Mouse (Mus musculus) gastrocnemius, adult 8-10 months (tissue): ENCODE results near the gene Qrich2. TPM values are rescaled to one million over a fixed set of nuclear protein-coding genes. Genes with fewer than 3 reads are reported as not detected.
"Not testable (repeated sequence)": the region's sequence is repeated elsewhere in the genome, so short reads cannot be mapped to it uniquely, and the experiment has no call there.

ENCODE experiments used
- DNase-seq, 2 experiments: peaks; one replicate each; pipeline ENCODE4 v3.0.0; 2022; ENCODE audit warnings: low spot score in 2 of 2
- total RNA-seq, 4 experiments: library from RNA; stranded (reverse); gene quantifications; 2 replicates each; pipeline ENCODE4 v1.2.4; 2022

Gene Qrich2
- total RNA-seq, 4 experiments from 2014 or later, result not detected

DNA sequence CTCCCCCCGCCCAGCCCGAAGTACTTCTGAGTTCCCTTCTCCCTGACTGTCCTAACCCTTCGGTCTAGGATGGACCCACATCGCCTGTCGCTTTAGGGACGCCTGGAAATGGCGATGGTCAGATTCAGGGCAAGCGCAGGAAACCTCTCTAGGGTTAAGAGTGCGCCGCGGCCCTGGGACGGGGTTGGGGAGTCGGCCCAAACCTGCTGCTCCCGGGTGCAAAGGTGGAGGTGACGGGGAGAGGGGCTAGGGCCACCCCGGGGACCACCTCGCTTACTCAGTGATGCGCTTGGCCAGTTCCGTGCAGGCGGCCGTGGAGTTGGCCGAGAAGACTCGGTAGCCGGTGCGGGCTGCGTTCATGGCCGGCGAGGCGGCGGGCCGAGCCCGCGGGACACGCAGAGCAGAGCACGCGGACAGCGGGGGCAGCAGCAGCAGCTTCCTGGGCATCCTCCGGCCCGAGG lies 23.8 kb upstream of the Qrich2 start:
- no peak for DNase-seq

DNA sequence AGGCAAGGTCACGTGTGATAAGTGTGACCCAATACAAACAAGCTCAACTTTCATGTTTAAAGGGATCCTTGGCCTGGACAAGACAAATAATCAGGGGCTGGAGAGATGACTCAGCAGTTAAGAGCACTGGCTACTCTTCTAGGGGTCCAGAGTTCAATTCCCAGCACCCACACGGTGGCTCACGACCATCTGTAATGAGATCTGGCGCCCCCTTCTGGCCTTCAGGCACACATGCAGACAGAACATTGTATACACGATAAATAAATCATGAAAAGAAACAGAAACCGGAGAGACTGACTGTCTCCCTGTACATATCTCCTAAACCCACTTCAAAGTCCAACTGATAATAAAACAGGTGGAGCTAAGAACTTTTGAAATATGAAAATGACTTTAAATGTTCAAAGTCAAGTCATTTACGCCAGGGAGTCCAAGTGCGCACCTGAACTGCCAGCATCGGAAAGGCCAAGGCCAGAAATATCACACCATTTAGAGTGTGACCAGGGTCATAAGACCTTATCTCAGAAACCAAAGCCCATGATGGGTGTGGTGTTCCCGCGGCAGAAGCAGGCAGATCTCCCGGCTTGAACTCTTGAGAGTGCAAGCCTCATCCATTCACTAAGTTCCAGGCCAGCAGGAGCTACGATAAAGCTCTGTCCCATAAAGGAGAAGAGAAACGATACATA lies 22.8 kb upstream of the Qrich2 start:
- DNase-seq, result no peak

DNA sequence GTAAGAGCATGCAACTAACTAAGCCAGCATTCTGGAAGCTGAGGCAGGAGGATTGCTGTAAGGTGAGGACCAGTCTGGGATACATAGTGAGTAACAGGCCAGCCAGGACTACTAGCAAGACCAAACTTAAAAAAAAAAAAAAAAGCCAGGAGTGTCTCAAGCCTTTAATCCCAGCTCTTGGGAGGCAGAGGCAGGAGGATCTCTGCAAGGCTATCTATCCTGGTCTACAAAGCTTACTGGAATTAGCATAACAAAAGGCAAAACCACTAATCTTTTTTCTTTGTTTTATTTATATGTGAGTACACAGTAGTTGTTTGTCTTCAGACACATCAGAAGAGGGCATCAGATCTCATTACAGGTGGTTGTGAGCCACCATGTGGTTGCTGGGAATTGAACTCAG lies 22.2 kb upstream of the Qrich2 start:
- DNase-seq, result no peak

DNA sequence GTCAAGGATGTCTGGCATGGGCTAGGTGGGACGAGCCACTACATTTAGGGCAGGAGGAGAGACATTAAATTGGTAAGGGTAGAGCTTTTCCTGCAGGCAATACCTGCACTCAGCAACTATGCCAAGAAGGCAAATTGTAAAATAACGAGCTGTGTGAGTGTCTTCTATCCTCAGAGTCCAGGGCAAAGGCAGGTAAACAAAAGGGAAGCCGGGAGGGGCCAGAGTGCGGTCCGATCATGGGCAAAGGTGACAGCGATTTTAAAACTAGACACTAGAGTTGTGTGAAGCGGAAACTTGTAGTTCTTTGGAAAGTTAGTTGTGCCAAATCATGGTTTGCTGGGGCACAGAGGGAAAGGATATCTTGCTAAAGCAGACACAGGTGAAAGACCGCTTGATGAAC lies 18.2 kb upstream of the Qrich2 start:
- DNase-seq, result no peak

DNA sequence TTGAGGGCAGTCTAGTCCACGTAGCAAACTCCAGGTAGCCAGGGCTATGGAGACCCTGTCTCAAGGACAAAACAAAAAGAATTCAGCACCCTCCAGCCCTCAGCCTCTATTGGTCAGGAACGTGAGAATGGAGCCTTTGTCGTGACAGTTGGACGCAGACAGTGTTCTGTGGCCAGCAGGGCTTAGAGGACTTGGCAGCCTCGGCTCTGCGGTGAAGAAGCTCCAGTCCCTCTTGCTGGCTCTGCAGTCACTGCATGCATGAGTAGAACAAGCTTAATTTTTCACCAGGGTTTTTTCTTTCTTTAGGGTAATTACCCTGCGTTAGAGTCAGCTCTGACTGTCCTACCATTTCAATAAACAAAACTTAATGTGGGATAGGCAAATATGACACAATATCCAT lies 15.7 kb upstream of the Qrich2 start:
- DNase-seq, result no peak

DNA sequence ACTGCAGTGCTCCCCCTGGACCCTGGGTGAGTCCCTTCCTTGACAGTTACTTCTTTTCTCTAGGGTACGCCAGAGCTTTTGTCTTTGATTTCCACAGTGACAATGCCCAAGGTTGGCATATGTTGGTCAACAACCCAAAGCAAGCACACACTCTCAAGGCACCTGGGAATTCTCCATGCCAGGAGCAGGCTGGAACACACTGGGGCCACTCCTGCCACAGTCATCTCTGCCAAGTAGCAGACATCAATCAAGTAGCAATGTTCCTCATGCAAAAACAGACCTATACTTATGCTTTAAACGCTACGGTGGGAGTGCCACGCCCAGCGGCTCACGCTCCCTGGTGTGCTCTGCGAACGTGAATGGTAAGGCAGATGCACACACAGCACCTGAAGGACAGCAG lies 14.9 kb upstream of the Qrich2 start:
- no peak for DNase-seq

DNA sequence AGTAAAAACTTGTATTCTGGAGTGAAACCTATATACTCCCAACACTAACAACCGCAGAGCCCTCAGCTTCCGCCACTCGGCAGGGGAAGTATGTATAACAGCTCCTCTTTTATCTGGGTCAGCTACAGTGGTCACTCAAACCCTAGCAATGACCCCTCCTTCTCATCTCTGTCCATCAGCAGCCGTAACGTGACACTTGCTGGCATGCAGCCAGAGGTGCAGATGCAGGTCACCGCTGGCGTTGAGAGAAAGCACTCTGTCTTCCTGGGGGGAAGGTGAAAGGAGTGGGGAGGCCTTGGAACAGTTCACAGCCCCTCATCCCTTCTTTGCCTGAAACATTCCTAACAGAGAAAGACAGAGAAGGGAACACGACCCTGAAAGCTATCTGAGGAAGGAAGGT lies 13.8 kb upstream of the Qrich2 start:
- DNase-seq, result peak in 1 of 2 experiments; percentile 28

DNA sequence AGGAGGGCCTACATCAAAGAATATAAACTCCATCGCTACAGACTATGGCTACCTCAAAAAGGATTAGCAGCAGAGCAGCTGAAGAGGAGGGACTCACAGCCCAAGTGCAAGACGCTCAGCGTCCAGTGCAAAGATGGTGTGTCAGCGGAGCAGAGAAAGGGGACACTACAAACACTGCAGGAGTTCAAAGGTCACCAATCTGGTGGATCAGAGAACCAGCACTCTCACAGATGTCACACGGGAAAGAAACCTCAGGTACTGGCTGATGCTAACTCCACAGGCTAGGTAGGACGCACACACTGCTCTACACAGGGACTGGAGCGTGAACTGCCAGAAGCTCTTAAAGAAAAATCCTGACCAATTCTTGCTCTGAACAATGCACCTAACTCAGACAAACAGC lies 12.9 kb upstream of the Qrich2 start:
- DNase-seq, result no peak

DNA sequence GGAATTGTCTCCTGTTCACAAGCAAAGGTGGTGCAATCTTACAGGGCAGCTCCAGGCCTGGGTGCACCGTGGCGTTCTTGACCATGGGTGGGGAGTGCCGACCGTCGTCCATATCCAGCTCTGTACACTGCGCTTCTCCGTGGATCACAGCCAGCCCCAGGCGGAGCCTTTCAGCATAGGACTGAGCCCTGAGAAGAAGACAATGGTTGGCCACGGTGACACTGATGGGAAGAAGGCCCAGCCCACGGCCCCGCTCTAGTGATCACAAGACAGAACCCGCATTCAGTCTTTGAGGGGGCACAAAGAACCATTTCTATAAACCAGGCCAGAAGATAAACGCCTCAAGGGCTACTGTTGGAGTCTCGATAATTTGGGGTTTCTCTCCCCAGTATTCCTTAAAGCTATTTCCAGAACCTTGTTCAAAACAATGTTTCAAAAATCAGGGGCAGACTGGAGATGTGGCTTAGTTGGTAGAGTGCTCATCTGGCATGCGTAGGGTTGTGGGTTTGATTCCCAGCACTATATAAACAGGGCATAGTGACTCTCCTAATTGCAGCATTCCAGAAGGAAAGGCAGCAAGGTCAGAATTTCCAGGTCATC lies 11.2 kb upstream of the Qrich2 start:
- DNase-seq, result no peak

DNA sequence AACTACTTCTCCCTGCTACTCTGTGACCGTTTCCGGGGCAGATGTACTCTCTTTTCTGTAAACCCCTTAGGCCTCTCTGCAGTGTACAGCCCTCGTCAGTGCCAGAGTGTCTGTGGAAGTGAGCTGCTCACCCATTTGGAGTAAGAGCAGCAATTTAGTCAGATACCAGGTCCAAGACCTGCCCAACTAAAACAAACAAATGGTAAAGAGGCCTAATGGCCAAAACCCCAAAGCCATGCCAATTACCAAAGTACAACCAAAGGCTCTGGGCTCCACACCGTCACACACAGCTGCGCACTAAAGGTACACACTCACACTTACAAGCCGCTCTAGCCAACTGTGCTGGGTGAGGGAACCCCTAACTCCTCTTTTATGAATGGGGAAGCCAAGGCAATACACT lies 10.7 kb upstream of the Qrich2 start:
- DNase-seq, result no peak

DNA sequence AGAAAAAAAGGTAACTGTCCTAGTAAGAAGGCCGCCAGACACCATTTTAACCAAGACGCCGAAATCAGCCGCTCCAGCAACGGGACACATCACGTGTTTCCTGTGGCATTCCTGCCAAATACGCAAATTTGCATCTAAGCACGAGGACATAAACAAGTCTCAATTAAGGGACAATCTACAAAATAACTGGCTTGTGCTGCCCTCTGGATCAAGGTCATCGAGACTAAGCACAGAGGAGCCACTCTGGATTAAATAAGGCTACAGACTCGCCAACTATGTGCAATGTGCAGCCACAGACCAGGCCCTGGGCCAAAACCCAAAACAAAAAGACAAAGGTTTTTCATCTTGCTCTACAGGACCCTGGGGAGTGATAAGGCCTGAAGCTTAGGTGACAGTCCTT lies 10.0 kb upstream of the Qrich2 start:
- no peak for DNase-seq

DNA sequence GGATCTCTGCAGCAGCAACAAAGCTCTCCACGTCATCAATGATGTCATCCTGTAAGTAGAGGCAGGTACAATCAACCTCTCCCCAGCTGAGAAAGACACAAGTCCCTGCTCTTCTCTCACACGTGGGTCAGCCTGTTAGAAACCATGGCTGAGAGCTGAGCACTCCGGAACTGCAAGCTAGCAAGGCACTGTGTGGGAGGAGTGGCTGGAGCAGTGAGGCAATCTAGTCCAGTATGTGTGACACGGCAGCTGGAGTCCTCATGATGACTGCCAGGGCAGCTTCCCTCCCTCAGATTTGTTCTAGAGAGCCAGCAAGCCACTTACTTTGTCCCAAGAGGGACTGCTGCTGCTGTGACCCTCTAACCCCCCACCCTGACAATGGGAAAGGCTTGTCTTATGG lies 6.2 kb upstream of the Qrich2 start:
- no peak for DNase-seq

DNA sequence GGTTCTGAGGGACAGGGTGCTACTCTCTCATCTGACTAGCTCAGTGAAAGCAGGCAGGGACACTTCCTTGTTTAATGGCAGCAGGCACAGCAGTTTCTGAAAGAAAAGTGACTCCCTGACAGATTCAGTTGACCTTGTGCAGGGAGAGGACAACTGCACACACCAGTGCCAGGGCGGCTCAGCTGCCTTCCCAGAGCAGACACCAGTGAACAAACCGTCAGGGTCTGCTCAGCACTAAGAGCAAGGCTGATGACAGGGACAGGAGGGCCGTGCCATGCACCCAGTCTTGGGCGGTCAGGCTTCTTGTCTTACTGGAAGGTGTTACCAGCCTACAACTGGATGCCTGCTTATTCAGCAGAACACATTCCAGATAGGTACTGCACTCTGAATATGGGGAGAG lies 4.9 kb upstream of the Qrich2 start:
- DNase-seq, result peak in 1 of 2 experiments; percentile 19

DNA sequence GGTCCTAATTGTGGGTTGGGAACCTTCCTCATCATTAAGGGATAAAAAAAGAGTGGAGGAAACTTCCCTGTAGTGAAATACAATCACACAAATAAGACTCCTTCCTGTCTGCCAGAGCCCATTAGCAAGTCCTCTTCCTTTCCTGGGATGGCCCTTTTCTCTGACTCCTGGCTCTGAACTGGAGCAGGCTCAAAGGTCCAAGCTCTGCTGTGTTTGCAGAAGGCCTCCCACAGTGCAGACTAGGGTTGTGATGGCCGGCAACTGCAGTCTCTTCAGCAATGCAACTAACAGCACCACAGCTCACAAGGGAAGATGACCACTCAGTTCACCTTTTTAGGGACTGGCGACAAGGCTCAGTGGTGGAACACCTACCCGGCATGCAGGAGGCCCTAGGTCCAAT lies 4.2 kb upstream of the Qrich2 start:
- no peak for DNase-seq

DNA sequence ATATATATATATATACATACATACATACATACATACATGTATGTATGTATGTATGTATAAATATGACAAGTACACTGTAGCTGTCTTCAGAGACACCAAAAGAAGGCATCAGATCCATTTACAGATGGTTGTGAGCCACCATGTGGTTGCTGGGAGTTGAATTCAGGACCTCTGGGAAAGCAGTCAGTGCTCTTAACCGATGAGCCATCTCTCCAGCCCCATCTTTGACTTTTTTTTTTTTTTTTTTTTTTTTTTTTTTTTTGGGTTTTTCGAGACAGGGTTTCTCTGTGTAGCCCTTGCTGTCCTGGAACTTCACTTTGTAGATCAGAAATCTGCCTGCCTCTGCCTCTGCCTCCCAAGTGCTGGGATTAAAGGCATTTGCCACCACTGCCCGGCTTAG lies 2.3 kb upstream of the Qrich2 start:
- DNase-seq, result not testable (repeated sequence)

DNA sequence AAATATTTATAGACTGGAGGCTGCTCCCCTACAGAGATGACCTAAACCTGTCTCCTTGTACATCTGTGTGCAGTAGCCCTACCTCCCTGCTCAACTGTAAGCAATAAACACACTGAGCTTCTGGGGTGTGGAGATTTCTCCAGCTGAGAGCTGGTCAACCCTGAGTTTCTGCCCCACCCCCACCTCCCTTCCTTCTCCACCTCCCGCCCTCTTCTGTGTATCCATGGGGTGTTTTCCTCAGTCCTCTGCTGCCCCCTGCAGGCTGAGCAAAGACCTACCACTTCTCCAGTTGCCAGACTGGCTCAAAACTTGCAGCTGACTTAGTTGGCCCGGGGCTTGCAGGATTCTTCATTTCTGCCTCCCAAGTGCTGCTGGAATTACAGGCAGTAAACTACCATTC lies 2.2 kb downstream of the Qrich2 start:
- DNase-seq, result peak; percentile 69 to 73

DNA sequence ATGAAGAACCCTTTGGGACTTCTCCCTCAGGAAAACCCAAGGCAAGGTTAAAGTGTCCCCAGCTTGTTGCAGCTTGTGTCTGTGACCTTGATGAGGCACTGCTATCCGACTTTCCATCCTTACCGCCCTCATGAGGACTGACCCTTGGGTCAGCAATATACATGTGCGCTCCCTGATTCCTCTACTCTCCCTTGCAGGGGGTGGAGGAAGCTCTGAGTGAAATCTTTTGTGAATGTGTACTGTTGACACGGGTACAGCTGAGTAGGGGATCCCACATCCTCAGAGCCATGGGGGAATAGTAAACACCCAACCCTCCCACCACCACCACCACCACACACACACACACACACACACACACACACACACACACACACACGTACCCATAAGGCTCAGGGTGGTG lies 2.7 kb downstream of the Qrich2 start:
- no peak for DNase-seq

DNA sequence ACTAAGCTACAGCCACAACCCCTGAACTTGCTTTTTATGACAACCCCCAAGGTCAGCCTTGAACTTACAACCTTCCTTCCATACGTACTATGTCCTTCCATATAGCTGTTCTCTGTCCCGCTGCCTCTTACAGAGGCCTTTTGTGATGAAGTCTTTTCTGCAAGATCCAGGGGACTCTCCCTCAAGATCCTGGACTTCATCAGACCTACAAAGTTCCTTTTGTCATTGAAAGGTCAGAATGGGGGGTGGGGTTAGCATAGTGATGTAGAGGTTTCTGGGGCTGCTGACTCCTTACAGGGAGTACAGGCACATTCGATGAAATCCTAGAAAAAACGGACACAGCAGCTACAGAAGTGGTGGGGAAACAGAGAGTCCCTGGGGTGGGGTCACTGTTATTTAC lies 6.3 kb downstream of the Qrich2 start:
- no peak for DNase-seq

DNA sequence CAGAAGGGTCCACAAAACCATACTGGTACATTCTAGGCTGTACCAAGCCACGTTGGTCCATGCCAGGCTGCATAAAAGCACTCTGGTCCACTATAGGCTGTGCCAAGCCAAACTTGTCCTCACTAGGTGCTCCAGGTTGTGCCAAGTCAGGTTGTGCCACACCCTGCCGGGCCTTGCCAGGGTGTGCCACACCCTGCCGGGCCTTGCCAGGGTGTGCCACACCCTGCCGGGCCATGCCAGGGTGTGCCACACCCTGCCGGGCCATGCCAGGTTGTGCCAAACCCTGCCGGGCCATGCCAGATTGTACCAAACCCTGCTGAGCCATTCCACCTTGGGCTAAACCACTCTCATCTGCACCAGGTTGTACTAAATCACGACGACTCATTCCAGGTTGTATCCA lies 9.8 kb downstream of the Qrich2 start:
- DNase-seq, result no peak

DNA sequence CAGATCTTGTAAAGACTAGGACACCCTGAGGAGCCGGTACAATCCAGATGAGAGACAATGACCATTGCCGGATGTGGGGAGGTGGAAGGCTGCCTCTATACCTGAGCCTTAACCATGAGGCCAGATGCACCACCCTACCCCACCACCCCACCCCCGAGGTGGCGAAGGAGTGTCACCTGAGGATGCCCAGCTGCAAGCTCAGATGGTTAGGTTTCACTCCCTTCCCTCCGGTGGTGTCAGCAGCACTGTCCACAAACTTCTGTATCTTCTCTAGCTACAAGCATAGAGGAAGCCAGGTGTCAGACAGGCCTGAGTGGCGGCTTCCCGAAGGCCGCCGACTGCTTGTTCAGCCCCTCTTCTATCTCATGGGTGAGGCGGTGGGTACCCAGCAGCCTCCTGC lies 12.2 kb downstream of the Qrich2 start:
- no peak for DNase-seq

DNA sequence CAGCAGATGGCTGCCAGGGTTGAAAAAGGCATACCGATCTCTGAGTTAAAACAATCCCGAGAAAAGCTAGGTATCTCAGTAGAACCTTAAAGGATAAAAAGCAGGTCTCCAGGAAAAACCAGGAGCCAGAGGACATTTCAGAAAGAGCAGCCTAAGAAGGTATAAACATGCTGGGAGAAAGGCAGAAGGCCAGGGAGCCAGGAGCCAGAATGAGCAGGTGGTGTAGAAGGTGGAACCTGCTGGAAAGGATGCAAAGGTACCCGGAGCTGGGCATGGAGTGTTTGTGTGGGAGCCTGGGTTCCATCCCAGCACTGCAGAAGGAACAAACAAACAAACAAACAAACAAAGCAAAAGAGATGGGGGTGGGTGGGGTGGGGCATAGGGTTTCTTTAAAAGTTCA lies 16.7 kb downstream of the Qrich2 start:
- no peak for DNase-seq

DNA sequence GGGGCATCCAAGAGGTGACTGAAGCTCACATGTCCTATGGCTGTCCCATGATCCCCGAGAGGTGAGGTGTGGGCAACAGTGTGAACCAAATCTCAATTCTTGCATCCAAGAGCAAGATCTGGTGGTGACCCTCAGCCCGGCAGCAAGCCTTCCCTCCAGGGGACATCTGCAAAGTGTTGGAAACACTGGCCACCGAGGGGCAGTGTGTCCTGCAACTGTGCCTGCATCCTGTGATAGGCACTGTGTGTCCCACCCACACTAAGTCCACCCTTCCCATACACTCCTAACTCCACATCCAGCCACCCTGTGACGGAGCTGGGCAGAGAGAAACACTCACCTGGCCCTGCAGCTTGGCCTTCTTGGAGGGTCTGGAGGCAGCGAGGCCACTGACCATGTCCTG lies 18.2 kb downstream of the Qrich2 start:
- no peak for DNase-seq

DNA sequence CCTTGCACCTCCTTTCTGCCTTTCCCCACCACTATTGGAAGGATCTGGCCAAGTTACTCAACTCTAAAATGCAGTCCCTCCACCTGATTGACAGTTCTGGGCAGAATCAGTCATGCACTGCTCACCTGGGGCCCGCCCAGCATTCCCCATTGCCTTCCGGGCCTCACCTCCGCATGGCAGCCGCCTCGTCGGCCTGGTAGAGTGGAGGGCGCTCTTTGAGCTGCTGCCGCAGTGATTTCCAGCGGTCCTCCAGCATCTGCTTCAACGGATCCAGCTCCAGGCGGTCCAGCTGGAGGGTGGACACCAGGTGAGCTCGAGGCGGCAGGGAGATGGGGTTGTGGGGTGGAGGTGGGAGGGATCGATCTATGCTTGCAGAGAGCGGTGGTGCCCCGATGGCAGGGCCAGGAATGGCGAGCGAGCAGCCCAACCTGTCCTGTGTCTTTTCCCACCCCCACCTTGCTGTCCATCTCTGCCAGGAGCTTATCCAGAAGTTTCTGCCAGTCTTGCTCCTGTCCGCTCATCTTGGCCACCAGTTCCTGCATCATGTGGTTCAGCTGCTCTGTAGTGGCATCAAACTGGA lies 19.6 kb downstream of the Qrich2 start:
- DNase-seq, result no peak
